Mouse (Mus musculus): Measurements from ENCODE around the gene Lmo4.

The Lmo4 gene

GRCm38 (mm10) chr3:144164665-144165385 is 40.2 kb downstream of the Lmo4 start:
- in situ Hi-C loops (cut with MboI; ENCODE audit: low pct_unique_long_range_greater_than_20kb in 1 of 2, low sequenced_read_pairs in 2 of 2, unreplicated experiment in 1 of 2): no loop called here

GRCm38 (mm10) chr3:144163718-144164117 is 41.3 kb downstream of the Lmo4 start:
- in situ Hi-C loops (cut with MboI; ENCODE audit: low pct_unique_long_range_greater_than_20kb in 1 of 2, low sequenced_read_pairs in 2 of 2, unreplicated experiment in 1 of 2): no loop called here

- in situ Hi-C loops (cut with MboI; ENCODE audit: low pct_unique_long_range_greater_than_20kb in 1 of 2, low sequenced_read_pairs in 2 of 2, unreplicated experiment in 1 of 2): no loop called here
Measured at GRCm38 (mm10) chr3:144162156-144162555, 42.9 kb downstream of the Lmo4 start.

DNA sequence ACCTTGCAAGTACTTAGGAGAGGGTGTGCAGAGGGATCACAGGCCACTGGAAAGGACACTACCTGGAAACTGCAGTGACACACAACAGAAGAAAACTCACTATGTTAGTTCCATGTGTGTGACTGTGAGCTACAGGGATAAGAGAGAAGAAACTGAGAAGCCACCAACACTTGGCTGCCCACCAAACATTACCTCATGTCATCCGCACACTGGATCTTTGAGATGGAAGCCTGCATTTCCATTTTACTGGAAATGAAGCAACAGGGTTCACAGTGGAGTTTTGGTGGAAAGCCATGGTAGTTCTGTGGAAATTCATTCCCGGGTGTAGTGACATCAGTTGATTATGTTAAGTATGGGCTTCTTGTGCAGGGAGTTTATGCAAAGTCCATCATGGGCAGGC is 43.8 kb downstream of the Lmo4 start:
- in situ Hi-C loops (cut with MboI; ENCODE audit: low pct_unique_long_range_greater_than_20kb in 1 of 2, low sequenced_read_pairs in 2 of 2, unreplicated experiment in 1 of 2): no loop called here

GRCm38 (mm10) chr3:144155746-144156145 is 49.3 kb downstream of the Lmo4 start:
- in situ Hi-C loops (cut with MboI; ENCODE audit: low pct_unique_long_range_greater_than_20kb in 1 of 2, low sequenced_read_pairs in 2 of 2, unreplicated experiment in 1 of 2): no loop called here

- in situ Hi-C loops (cut with MboI; ENCODE audit: low pct_unique_long_range_greater_than_20kb in 1 of 2, low sequenced_read_pairs in 2 of 2, unreplicated experiment in 1 of 2): no loop called here
Measured at GRCm38 (mm10) chr3:144153395-144153794, 51.6 kb downstream of the Lmo4 start.

DNA sequence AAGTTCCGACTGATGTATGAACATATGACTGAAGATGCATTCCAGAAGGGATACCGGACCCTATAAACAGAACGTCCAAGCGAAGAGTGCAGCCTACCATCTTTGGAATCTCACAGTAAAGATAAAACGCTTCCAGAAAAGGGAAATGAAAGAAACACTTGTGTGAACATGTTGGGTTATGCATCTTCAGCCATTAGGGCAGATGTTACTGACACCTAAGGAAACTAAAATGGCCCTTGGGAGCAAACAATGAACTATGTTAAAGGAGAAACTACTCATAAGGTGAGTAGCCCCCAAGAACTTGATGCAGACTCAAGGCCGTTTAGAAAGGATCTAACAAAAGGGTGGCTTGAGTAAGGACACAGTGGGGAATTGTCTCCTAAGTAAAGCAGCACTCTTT is 54.0 kb downstream of the Lmo4 start:
- in situ Hi-C loops (cut with MboI; ENCODE audit: low pct_unique_long_range_greater_than_20kb in 1 of 2, low sequenced_read_pairs in 2 of 2, unreplicated experiment in 1 of 2): no loop called here

DNA sequence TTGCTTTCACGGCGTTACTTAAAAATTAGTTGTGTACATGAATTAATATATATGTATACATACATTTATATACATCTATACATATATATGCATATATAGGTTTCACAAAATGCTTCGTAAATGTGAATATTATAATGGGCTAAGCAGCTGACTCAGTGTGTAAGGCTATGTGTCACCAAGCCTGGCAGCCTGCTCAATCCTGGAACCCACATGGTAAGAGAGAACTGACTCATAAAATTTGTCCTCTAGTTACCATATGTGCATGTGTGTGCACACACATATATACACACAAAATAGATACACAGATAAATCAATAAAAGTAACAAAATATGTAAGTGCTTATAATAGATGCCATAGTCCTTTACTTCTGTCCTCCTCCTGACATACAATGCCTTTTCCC is 56.8 kb downstream of the Lmo4 start:
- in situ Hi-C loops (cut with MboI; ENCODE audit: low pct_unique_long_range_greater_than_20kb in 1 of 2, low sequenced_read_pairs in 2 of 2, unreplicated experiment in 1 of 2): no loop called here

DNA sequence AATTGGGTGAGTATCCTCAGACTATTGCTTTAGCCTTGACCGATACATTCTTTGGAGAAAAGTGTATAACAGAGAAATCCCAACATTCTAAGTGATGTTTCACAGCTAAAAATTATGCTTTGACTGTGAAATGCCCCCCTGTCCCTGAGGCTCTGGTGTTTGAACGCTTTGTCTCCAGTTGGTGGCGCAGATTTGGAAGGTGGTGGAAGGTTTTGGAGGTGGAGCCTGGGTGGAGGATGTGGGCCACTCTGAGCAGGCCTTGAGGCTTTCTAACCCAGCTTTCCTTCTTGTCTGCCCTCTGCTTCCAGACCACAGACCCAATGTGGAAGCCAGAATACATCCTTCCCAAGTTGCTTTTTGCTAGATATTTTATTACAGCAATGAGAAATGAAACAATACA is 57.8 kb downstream of the Lmo4 start:
- in situ Hi-C loops (cut with MboI; ENCODE audit: low pct_unique_long_range_greater_than_20kb in 1 of 2, low sequenced_read_pairs in 2 of 2, unreplicated experiment in 1 of 2): no loop called here

DNA sequence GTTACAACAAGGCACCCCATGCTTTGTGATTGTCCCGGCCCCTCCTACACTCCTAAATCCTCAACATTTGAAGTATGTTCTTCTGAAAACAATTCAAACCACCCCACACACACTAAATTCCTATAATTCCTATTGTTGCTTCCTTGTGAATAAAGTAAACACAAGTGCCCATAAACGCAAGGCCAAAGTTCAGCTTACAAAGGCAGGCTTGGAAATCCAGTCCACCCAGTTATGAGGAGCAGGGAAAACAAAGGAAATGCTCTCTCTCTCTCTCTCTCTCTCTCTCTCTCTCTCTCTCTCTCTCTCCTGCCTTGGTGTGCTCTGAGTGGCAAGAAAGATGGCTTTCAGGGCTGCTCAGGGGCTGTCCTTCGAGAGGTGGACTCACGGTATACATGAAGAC is 61.0 kb downstream of the Lmo4 start:
- in situ Hi-C loops (cut with MboI; ENCODE audit: low pct_unique_long_range_greater_than_20kb in 1 of 2, low sequenced_read_pairs in 2 of 2, unreplicated experiment in 1 of 2): no loop called here

GRCm38 (mm10) chr3:144142939-144143338 is 62.1 kb downstream of the Lmo4 start:
- in situ Hi-C loops (cut with MboI; ENCODE audit: low pct_unique_long_range_greater_than_20kb in 1 of 2, low sequenced_read_pairs in 2 of 2, unreplicated experiment in 1 of 2): no loop called here

GRCm38 (mm10) chr3:144141786-144142185 is 63.2 kb downstream of the Lmo4 start:
- in situ Hi-C loops (cut with MboI; ENCODE audit: low pct_unique_long_range_greater_than_20kb in 1 of 2, low sequenced_read_pairs in 2 of 2, unreplicated experiment in 1 of 2): no loop called here

- in situ Hi-C loops (cut with MboI; ENCODE audit: low pct_unique_long_range_greater_than_20kb in 1 of 2, low sequenced_read_pairs in 2 of 2, unreplicated experiment in 1 of 2): no loop called here
Measured at GRCm38 (mm10) chr3:144140816-144141215, 64.2 kb downstream of the Lmo4 start.

GRCm38 (mm10) chr3:144138659-144139058 is 66.4 kb downstream of the Lmo4 start:
- in situ Hi-C loops (cut with MboI; ENCODE audit: low pct_unique_long_range_greater_than_20kb in 1 of 2, low sequenced_read_pairs in 2 of 2, unreplicated experiment in 1 of 2): no loop called here

All from mouse embryonic stem cell (cell line).